ENCODE assay signal across 23 mouse cellular contexts in the genomic region with DNA sequence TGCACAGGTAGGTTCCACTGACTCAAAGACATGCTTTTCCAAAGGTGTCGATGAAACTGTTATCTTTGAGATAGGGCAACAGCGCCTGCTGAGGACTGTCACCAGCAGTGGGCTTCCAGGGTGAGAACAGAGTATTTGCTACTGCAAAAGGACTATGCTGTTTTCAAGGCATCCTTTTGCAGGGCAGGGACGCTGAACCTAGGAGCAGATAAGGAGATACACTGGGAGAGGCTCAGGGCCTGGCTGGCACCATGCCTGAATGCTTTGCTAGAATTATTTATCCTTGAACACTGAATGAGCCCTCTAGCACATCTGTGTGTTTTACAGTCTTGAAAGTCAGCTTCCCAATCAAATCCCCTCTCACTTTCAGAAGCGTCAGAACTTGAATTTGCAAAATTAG. TPM values are rescaled to one million over a fixed set of nuclear protein-coding genes. Genes with fewer than 3 reads are reported as not detected.
"Had no signal": no experiment of that assay in that cellular context is flagged by ENCODE, and none has a peak within 500 bp of the region (broad histone marks: within the 10 kb centered on the region; RNA-seq: fewer than 3 reads in every experiment).

No protein-coding gene starts in this region.

- H3K27ac ChIP-seq: kidney, embryonic 15.5 days; left cerebral cortex, adult 2 months; liver, embryonic 14.5 days; midbrain, embryonic 15.5 days; neural tube, embryonic 12.5 days; neural tube, embryonic 15.5 days; stomach, embryonic 15.5 days had no signal

- DNase-seq: kidney, adult 11 months; kidney, adult 8-10 months; kidney, postnatal 10 days; kidney, postnatal 36 days; layer of hippocampus, postnatal 36 days; liver, postnatal 0 days; lung, embryonic 14.5 days; lung, postnatal 10 days; lung, postnatal 36 days; retina, postnatal 1 day; right cerebral cortex, postnatal 25 days; spleen, adult 18-20 months; thymus, postnatal 25 days had no signal

- H3K9ac ChIP-seq: kidney, embryonic 15.5 days; liver, embryonic 14.5 days; liver, postnatal 0 days; lung, embryonic 14.5 days; midbrain, embryonic 15.5 days; neural tube, embryonic 12.5 days; neural tube, embryonic 15.5 days; stomach, embryonic 15.5 days had no signal

- ATAC-seq: liver, postnatal 0 days; midbrain, embryonic 15.5 days had no signal

- H3K27me3 ChIP-seq: kidney, embryonic 15.5 days; midbrain, embryonic 15.5 days; neural tube, embryonic 12.5 days; neural tube, embryonic 15.5 days; stomach, embryonic 15.5 days had no signal

- H3K4me1 ChIP-seq: kidney, embryonic 15.5 days; megakaryocyte, embryonic 14.5 days; midbrain, embryonic 15.5 days; stomach, embryonic 15.5 days had no signal

- H3K4me3 ChIP-seq: kidney, embryonic 15.5 days; left cerebral cortex, adult 2 months; megakaryocyte, embryonic 14.5 days; midbrain, embryonic 15.5 days; neural tube, embryonic 12.5 days; neural tube, embryonic 15.5 days; stomach, embryonic 15.5 days had no signal

- H3K36me3 ChIP-seq: kidney, embryonic 15.5 days; midbrain, embryonic 15.5 days; neural tube, embryonic 12.5 days; neural tube, embryonic 15.5 days; stomach, embryonic 15.5 days had no signal

- H3K4me2 ChIP-seq: kidney, embryonic 15.5 days; lung, embryonic 14.5 days; midbrain, embryonic 11.5 days; midbrain, embryonic 15.5 days; neural tube, embryonic 12.5 days; neural tube, embryonic 15.5 days; stomach, embryonic 15.5 days had no signal

- H3K9me3 ChIP-seq: kidney, embryonic 15.5 days; midbrain, embryonic 15.5 days; neural tube, embryonic 12.5 days; neural tube, embryonic 15.5 days; stomach, embryonic 15.5 days had no signal

RNA-seq across cellular contexts. Expression of a gene that starts 11.8 kb away (rescaled TPM):
- total RNA-seq: liver, adult 2 months had no signal
- polyA plus RNA-seq: liver, adult 2 months; liver, postnatal 0 days; midbrain, embryonic 11.5 days had no signal
